Mouse (Mus musculus): ENCODE results near the gene Pcdh15. TPM values are rescaled to one million over a fixed set of nuclear protein-coding genes. Genes with fewer than 3 reads are reported as not detected.
A peak's percentile ranks its signal among the peaks of the same experiment; 100 is the strongest.

Gene Pcdh15
- polyA plus RNA-seq, 1 experiment from 2014 or later: 0.68 TPM

DNA sequence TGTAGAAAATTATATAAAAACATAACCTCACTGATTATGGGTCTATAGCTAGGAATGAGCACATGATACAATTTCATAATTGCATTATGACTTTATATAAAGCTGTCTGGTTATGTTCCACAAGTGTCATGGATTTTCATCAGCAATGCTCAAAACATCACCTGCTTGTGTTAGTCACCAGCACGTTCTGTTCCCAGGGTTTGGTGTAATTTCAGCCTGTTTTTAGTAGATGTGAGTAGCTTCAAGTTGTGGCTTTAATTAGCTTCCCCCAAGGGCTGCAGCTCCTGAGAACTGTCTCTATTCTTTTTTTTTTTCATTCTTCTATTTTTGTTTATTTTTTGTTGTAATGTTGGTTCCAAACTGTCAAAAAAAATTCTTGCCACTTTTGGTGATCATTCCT is 809.4 kb downstream of the Pcdh15 start:
- WGBS: 69% methylated on average over 1 of the region's 1 CpGs
- Histone ChIP-seq H3K9ac (ENCODE audit: low read length) (no peak overlapping the region), H3K4me2 (replicated peaks; ENCODE audit: low read depth) (no peak overlapping the region), H3K4me3 (ENCODE audit: low read depth, low read length) (no peak overlapping the region), H3K36me3 (ENCODE audit: control insufficient read depth, insufficient read depth, low read length) (no peaks in the 10 kb centered on the region), H3K27ac (replicated peaks) (no peak overlapping the region), H3K4me1 (replicated peaks; ENCODE audit: control insufficient read depth, insufficient read depth) (no peaks in the 10 kb centered on the region), H3K27me3 (ENCODE audit: control insufficient read depth, insufficient read depth, low read length) (no peaks in the 10 kb centered on the region), H3K9me3 (ENCODE audit: control insufficient read depth, low read length) (no peaks in the 10 kb centered on the region)
- TF ChIP-seq CTCF (IDR thresholded peaks at IDR 0.05; ENCODE audit: low read depth) (no peak), EP300 (optimal IDR thresholded peaks at IDR 0.05) (no peak)
- DNase-seq (ENCODE audit: low spot score) (no peak), ATAC-seq (ENCODE audit: low FRiP score, low TSS enrichment) (no peak)

DNA sequence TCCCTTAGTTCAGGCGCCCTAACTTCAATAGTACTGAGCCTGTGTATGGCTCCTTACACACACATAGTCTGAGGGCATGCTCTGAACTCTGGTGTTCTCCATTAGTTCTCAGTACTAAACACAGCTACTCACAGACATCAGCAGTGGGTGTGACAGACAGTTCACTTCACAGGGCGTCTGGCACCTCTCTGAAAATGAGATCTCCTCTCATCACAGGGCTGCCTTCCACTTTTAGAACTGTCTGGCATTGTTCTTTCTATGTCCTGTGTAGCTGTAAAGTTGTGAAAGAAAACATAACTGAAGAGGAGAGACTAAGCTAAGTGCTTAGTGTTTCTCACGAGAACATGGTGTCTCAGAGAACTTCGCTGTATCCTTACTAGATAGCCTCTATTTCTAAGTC is 816.0 kb downstream of the Pcdh15 start:
- no peak overlapping the region for H3K27ac ChIP-seq (replicated peaks)
- H3K4me2 ChIP-seq (replicated peaks; ENCODE audit: low read depth): no peak overlapping the region
- no peak for TF ChIP-seq CTCF (IDR thresholded peaks at IDR 0.05; ENCODE audit: low read depth)
- no peak for TF ChIP-seq EP300 (optimal IDR thresholded peaks at IDR 0.05)
- H3K4me1 ChIP-seq (replicated peaks; ENCODE audit: control insufficient read depth, insufficient read depth): no peaks in the 10 kb centered on the region
- H3K27me3 ChIP-seq (ENCODE audit: control insufficient read depth, insufficient read depth, low read length): no peaks in the 10 kb centered on the region
- 73% methylated on average over 4 of the region's 4 CpGs for WGBS
- no peak for ATAC-seq (ENCODE audit: low FRiP score, low TSS enrichment)
- no peak overlapping the region for H3K4me3 ChIP-seq (ENCODE audit: low read depth, low read length)
- no peaks in the 10 kb centered on the region for H3K36me3 ChIP-seq (ENCODE audit: control insufficient read depth, insufficient read depth, low read length)
- H3K9ac ChIP-seq (ENCODE audit: low read length): no peak overlapping the region
- no peak for DNase-seq (ENCODE audit: low spot score)
- no peaks in the 10 kb centered on the region for H3K9me3 ChIP-seq (ENCODE audit: control insufficient read depth, low read length)

DNA sequence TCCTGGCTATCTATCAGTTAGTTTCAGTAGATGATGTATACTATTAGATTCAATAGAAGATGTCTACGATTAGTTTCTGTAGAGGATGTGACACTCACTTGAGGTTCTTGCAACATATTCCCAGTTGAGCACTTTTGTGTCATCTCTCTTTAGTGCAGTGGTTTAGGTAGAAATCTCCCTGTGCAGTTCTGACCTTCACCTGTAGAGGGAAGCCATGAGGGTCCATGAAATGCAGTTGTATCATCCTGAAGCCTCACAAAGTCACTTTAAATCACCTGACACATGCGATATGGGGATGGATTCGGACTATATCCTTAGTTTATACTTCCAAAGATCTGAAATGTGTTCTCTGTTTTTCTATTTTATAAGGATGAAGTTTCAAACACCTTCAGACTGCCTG is 822.4 kb downstream of the Pcdh15 start:
- DNase-seq (ENCODE audit: low spot score) (no peak), ATAC-seq (ENCODE audit: low FRiP score, low TSS enrichment) (no peak)
- Histone ChIP-seq H3K27me3 (ENCODE audit: control insufficient read depth, insufficient read depth, low read length) (no peaks in the 10 kb centered on the region), H3K36me3 (ENCODE audit: control insufficient read depth, insufficient read depth, low read length) (no peaks in the 10 kb centered on the region), H3K9ac (ENCODE audit: low read length) (no peak overlapping the region), H3K4me1 (replicated peaks; ENCODE audit: control insufficient read depth, insufficient read depth) (no peaks in the 10 kb centered on the region), H3K4me2 (replicated peaks; ENCODE audit: low read depth) (no peak overlapping the region), H3K4me3 (ENCODE audit: low read depth, low read length) (no peak overlapping the region), H3K9me3 (ENCODE audit: control insufficient read depth, low read length) (no peaks in the 10 kb centered on the region), H3K27ac (replicated peaks) (no peak overlapping the region)
- 65% methylated on average over 3 of the region's 3 CpGs for WGBS
- TF ChIP-seq EP300 (optimal IDR thresholded peaks at IDR 0.05) (no peak), CTCF (IDR thresholded peaks at IDR 0.05; ENCODE audit: low read depth) (peak; percentile 72)

DNA sequence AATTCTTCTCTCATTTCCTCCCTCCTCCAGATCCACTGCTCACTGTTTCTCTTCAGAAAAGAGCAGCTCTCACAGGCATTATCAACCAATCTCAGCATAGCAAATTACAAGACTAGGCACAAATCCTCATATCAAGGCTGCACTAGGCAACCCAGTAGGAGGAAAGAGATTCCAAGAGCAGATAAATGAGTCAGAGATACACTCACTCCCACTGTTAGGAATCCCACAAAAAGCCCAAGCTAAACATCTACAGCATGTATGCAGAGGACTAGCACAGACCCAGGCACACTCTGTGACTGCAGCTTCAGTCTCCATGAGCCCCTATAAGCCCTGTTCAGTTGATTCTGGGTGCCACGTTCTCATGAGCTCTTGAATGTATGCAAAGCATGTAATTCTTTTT is 829.5 kb downstream of the Pcdh15 start:
- H3K9me3 ChIP-seq (ENCODE audit: control insufficient read depth, low read length): no peaks in the 10 kb centered on the region
- no peaks in the 10 kb centered on the region for H3K27me3 ChIP-seq (ENCODE audit: control insufficient read depth, insufficient read depth, low read length)
- no peaks in the 10 kb centered on the region for H3K4me1 ChIP-seq (replicated peaks; ENCODE audit: control insufficient read depth, insufficient read depth)
- 65% methylated on average over 1 of the region's 1 CpGs for WGBS
- no peak overlapping the region for H3K4me2 ChIP-seq (replicated peaks; ENCODE audit: low read depth)
- ATAC-seq (ENCODE audit: low FRiP score, low TSS enrichment): no peak
- no peaks in the 10 kb centered on the region for H3K36me3 ChIP-seq (ENCODE audit: control insufficient read depth, insufficient read depth, low read length)
- H3K27ac ChIP-seq (replicated peaks): no peak overlapping the region
- no peak overlapping the region for H3K4me3 ChIP-seq (ENCODE audit: low read depth, low read length)
- TF ChIP-seq CTCF (IDR thresholded peaks at IDR 0.05; ENCODE audit: low read depth) (no peak), EP300 (optimal IDR thresholded peaks at IDR 0.05) (no peak)
- no peak for DNase-seq (ENCODE audit: low spot score)
- H3K9ac ChIP-seq (ENCODE audit: low read length): no peak overlapping the region

DNA sequence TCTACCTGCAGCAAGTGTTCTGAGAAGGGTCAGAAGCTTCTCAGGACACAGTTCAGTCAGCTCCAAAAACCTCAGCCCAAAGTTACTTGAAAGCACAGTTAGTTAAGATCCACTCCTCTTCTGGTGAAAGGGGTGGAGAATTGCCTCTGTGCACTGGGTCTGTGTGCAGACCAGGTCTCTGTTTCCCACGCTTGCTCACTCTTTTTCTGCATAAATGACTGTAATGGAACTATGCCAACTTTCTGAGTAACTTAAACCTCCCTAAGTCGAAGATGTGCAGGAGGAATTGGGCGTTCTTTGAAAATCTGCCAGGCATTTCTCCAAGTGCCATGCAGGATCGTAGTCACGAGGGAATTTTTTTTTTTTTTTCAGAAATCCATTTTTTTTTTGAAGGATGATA is 830.6 kb downstream of the Pcdh15 start:
- Histone ChIP-seq H3K27ac (replicated peaks) (no peak overlapping the region), H3K9me3 (ENCODE audit: control insufficient read depth, low read length) (no peaks in the 10 kb centered on the region), H3K27me3 (ENCODE audit: control insufficient read depth, insufficient read depth, low read length) (no peaks in the 10 kb centered on the region), H3K4me2 (replicated peaks; ENCODE audit: low read depth) (no peak overlapping the region), H3K9ac (ENCODE audit: low read length) (no peak overlapping the region), H3K4me3 (ENCODE audit: low read depth, low read length) (no peak overlapping the region), H3K4me1 (replicated peaks; ENCODE audit: control insufficient read depth, insufficient read depth) (no peaks in the 10 kb centered on the region), H3K36me3 (ENCODE audit: control insufficient read depth, insufficient read depth, low read length) (no peaks in the 10 kb centered on the region)
- TF ChIP-seq EP300 (optimal IDR thresholded peaks at IDR 0.05): no peak
- no peak for TF ChIP-seq CTCF (IDR thresholded peaks at IDR 0.05; ENCODE audit: low read depth)
- 19% methylated on average over 5 of the region's 5 CpGs for whole genome bisulfite sequencing
- no peak for ATAC-seq (ENCODE audit: low FRiP score, low TSS enrichment)
- DNase-seq (ENCODE audit: low spot score): no peak

DNA sequence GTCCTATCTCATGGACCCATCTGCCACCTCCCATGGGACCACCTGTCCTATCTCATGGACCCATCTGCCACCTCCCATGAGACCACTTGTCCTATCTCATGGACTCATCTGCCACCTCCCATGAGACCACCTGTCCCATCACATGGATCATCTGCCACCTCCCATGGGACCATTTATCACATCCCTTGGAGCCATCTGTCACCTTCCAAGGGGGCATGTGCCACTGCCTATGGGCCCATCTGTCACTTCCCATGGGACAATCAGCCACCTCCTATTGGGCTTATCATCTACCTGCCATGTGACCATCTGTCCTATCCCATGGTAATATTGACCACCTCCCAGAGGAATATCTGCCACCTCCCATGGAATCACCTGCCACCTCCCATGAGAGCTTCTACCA is 832.0 kb downstream of the Pcdh15 start:
- TF ChIP-seq EP300 (optimal IDR thresholded peaks at IDR 0.05) (no peak), CTCF (IDR thresholded peaks at IDR 0.05; ENCODE audit: low read depth) (no peak)
- DNase-seq (ENCODE audit: low spot score) (no peak), ATAC-seq (ENCODE audit: low FRiP score, low TSS enrichment) (no peak)
- H3K4me3 ChIP-seq (ENCODE audit: low read depth, low read length): no peak overlapping the region
- no peak overlapping the region for H3K27ac ChIP-seq (replicated peaks)
- H3K4me2 ChIP-seq (replicated peaks; ENCODE audit: low read depth): no peak overlapping the region
- no peaks in the 10 kb centered on the region for H3K36me3 ChIP-seq (ENCODE audit: control insufficient read depth, insufficient read depth, low read length)
- no peaks in the 10 kb centered on the region for H3K9me3 ChIP-seq (ENCODE audit: control insufficient read depth, low read length)
- H3K27me3 ChIP-seq (ENCODE audit: control insufficient read depth, insufficient read depth, low read length): no peaks in the 10 kb centered on the region
- no peak overlapping the region for H3K9ac ChIP-seq (ENCODE audit: low read length)
- no peaks in the 10 kb centered on the region for H3K4me1 ChIP-seq (replicated peaks; ENCODE audit: control insufficient read depth, insufficient read depth)
